Mouse (Mus musculus) olfactory bulb, adult 2 months (tissue): ENCODE data around the gene Zfp449. TPM values are rescaled to one million over a fixed set of nuclear protein-coding genes. Genes with fewer than 3 reads are reported as not detected.

Experiments
- H3K27ac ChIP-seq: fragments of 200-500 bp; 2 replicates; pipeline ENCODE4 v1.5.1; 2012; ENCODE audit warnings: low read depth, low read length; ENCODE audit not compliant: insufficient read depth
- H3K4me1 ChIP-seq: fragments of 200-500 bp; 2 replicates; pipeline ENCODE4 v1.6.1; 2012; ENCODE audit warnings: low read length; ENCODE audit not compliant: control insufficient read depth, insufficient read depth
- H3K4me3 ChIP-seq: fragments of 200-500 bp; 2 replicates; pipeline ENCODE4 v1.5.1; 2012; ENCODE audit warnings: mild to moderate bottlenecking, low read depth, low read length, moderate library complexity; ENCODE audit not compliant: insufficient read depth
- CTCF ChIP-seq: fragments of 200-500 bp; IDR thresholded peaks from 2 replicates; pipeline ENCODE4 v1.5.1; 2012; ENCODE audit warnings: low read depth, mild to moderate bottlenecking, low read length, moderate library complexity; ENCODE audit not compliant: insufficient read depth
- POLR2A ChIP-seq: fragments of 200-500 bp; IDR thresholded peaks from 2 replicates; pipeline ENCODE4 v1.6.1; 2012; ENCODE audit warnings: mild to moderate bottlenecking, low read depth, low read length, moderate library complexity; ENCODE audit not compliant: insufficient read depth
- WGBS: fragments of 180-500 bp; shearing (Covaris S2); methylation state at CpG from one replicate; pipeline ENCODE4 v1.1.7; 2018; 5-methylcytosine and 5-hydroxymethylcytosine counted together
- polyA plus RNA-seq: library from polyadenylated mRNA; stranded (reverse); fragments of >200 nt; gene quantifications from 2 replicates; pipeline ENCODE4 v1.2.4, GENCODE M21; 2012; ENCODE audit warnings: low replicate concordance; ENCODE audit not compliant: missing spikeins, insufficient read depth, insufficient read length

Zfp449 gene
- polyA plus RNA-seq, 1 experiment = not detected

DNA sequence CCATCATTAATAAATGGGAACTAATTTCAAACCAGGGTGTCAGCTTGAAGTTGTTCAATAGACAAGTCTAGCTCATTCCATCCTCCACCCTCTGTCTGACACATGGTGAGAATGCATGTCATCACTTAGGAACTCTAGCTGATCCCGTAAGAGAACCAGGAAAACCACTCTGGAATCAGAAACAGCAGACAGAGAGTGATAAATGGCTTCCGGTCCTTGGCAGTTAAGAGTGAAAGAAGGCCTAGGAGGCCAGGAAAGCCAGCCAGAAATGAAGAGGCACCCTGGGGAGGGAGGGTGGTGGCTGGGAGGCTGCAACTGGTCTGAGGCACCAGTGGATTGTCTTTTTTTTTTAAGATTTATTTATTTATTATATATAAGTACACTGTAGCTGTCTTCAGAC, 34.7 kb downstream of the Zfp449 start:
- 90% methylated on average over 2 of the region's 2 CpGs for WGBS
- no peak for TF ChIP-seq POLR2A
- TF ChIP-seq CTCF = no peak

GRCm38 (mm10) chrX:56384142-56384541, 37.9 kb downstream of the Zfp449 start:
- Histone ChIP-seq H3K4me1 (no peaks in the 10 kb centered on the region), H3K27ac (no peak overlapping the region), H3K4me3 (no peak overlapping the region)
- TF ChIP-seq CTCF = no peak
- 83% methylated on average over 2 of the region's 2 CpGs for WGBS

More for the DNA sequence above, 34.7 kb downstream of the Zfp449 start:
- H3K27ac ChIP-seq = no peak overlapping the region
- H3K4me1 ChIP-seq = no peaks in the 10 kb centered on the region
- no peak overlapping the region for H3K4me3 ChIP-seq

DNA sequence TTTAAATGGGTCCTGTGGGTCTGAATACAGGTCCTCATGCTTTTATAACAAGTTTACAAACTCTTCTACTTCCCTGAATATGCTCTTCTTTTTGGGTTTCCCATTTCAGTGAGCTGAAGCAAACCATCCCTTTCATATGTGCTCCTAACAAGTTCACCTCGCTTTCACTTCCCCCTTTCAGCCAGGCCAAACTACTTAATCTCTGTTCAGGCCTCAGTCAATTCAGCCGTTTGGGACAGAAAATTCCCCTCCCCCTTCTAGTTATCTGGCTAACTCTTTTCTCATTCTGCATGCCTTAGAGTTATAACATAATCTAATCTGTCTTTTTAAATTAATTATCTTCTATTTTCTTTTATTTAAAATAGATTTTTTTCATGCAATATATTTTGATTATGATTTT, 58.4 kb downstream of the Zfp449 start:
- Histone ChIP-seq H3K4me1 (no peaks in the 10 kb centered on the region), H3K27ac (no peak overlapping the region)

GRCm38 (mm10) chrX:56405482-56405881, 59.3 kb downstream of the Zfp449 start:
- WGBS = 74% methylated on average over 1 of the region's 1 CpGs
- H3K27ac ChIP-seq = no peak overlapping the region
- H3K4me3 ChIP-seq = no peak overlapping the region
- no peaks in the 10 kb centered on the region for H3K4me1 ChIP-seq
- no peak for TF ChIP-seq POLR2A
- no peak for TF ChIP-seq CTCF

More for the DNA sequence above, 58.4 kb downstream of the Zfp449 start:
- WGBS = 35% methylated on average over 2 of the region's 2 CpGs
- H3K4me3 ChIP-seq = no peak overlapping the region
- no peak for TF ChIP-seq POLR2A

DNA sequence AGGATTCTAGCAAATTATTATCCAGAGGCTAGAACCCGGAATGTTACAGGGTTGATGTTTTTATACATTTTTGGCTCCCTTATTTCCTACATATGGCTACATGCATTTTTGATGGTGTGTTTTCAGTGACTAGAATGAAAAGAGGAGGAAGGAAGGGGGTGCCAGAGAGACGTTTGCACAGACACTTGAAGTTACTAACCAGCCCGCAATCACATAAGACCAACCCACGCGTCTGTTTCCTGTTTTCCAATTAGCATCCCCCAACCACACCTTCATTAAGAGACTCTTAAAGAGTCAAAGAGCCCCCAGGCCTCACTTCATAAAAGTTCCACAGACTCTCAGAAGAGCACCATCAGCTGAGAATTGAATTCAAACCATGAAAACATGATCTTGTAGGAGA, 59.9 kb downstream of the Zfp449 start:
- Histone ChIP-seq H3K27ac (no peak overlapping the region), H3K4me1 (no peaks in the 10 kb centered on the region), H3K4me3 (no peak overlapping the region)
- no peak for TF ChIP-seq POLR2A
- no peak for TF ChIP-seq CTCF
- 45% methylated on average over 5 of the region's 5 CpGs for WGBS

Other genes with a start within 250 kb of the Zfp449 start
- not detected in 2 replicates for gene 3830403N18Rik, start 209.8 kb upstream of the Zfp449 start, polyA plus RNA-seq
- not detected in 2 replicates for gene Gm773, start 133.5 kb upstream of the Zfp449 start, polyA plus RNA-seq
- gene Smim10l2a, start 28.2 kb downstream of the Zfp449 start, polyA plus RNA-seq = not detected in 2 replicates
- gene Gm2174, start 101.6 kb downstream of the Zfp449 start, polyA plus RNA-seq = not detected in 2 replicates
- not detected in 2 replicates for gene Ints6l, start 108.5 kb downstream of the Zfp449 start, polyA plus RNA-seq
- not detected in 2 replicates for gene Gm10477, start 178.3 kb downstream of the Zfp449 start, polyA plus RNA-seq
- not detected in 2 replicates for gene Gm648, start 203.2 kb downstream of the Zfp449 start, polyA plus RNA-seq